Mouse (Mus musculus): Measurements from ENCODE around the gene Krt1.

Krt1 gene

DNA sequence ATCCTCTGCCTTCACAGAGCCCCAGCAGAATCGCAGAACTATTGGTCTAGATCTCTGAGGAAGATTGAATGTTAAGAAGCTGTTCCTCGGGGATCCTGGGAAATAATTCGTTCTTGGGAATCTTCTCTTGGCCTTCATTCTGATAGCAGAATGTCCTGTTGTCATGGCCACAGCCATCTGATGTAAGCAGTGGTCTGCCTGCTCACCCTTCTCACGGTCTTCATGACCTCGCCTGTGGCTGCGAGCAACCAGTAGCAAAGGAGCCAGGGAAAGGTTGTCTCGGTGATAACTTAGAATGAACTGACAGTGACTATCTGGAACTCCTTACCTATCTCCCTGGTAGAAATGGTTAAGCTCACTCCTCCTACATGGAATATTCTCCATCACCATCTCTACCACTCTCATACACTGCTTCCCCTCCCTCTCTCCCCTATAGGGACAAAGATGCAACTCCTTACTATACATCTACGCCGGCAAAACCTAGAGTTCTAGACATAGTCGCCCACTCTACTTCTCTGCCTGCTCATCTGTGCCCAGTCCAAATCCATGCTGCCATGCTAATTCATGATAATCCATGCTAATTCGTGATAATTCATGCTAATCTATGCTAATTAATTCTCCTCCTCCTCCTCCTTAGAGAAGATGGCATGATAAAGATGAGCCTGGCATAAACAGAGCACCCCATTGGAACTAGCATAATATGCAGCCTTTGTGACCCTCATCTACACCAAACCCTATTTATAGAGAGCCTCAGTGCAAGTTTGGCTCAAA lies 47.4 kb downstream of the Krt1 start:
- no peak for DNase-seq

DNA sequence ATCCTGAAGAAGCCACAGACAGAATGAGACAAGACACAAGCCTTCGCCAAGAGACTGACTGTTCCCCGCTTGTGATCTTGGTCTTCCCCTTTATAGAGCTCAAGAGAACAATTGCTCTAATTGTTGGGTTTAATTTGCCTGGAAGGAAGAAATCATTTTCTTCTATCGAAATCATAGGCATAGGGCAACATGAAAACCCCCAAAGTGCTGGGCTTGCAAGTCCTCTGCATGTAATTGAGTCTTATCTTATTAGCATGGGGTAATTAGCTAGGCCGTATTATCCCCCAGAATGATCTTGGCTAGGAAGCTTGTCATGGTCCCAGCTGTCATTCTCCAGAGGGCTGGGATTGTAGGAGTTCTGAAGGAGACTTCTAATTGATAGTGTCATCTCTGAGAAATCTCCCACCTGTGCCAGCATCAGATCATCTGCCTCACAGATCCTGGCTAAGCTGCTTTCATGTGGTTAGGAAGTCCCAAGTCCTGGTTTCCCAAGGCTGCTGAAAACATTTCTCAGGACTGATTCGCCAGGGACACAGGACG lies 48.2 kb downstream of the Krt1 start, which contains the start of gene Krt73:
Gene Krt73 (minus strand): TSS at position 51 of the 540 bp plus-strand sequence.
- no peak for DNase-seq
